In genomic region chr3:141014262-141014547, GRCm38 (mm10) we compare ENCODE assay signal across 25 mouse cellular contexts.
"Had no signal": no experiment of that assay in that cellular context is flagged by ENCODE, and none has a peak within 500 bp of the region (broad histone marks: within the 10 kb centered on the region; RNA-seq: fewer than 3 reads in every experiment).

No protein-coding gene starts in this region.

- H3K4me2 ChIP-seq: heart, embryonic 11.5 days; heart, embryonic 13.5 days; heart, embryonic 15.5 days; hindbrain, embryonic 13.5 days; hindbrain, embryonic 15.5 days; limb, embryonic 13.5 days; limb, embryonic 15.5 days; liver, embryonic 12.5 days had no signal

- DNase-seq: gastrocnemius, postnatal 14 days; gastrocnemius, postnatal 36 days; heart, adult 11 months; heart, adult 2 months; heart, postnatal 14 days; heart, postnatal 36 days; kidney, adult 2 months; kidney, adult 9 months; kidney, postnatal 14 days; kidney, postnatal 36 days; layer of hippocampus, adult 9-11 months; layer of hippocampus, postnatal 36 days; left cerebral cortex, postnatal 4 days; lung, adult 18-20 months had no signal

- H3K9ac ChIP-seq: heart, embryonic 13.5 days; heart, embryonic 15.5 days; hindbrain, embryonic 13.5 days; hindbrain, embryonic 15.5 days; limb, embryonic 13.5 days; limb, embryonic 15.5 days; liver, embryonic 12.5 days; liver, embryonic 14.5 days had no signal

- H3K9me3 ChIP-seq: heart, embryonic 13.5 days; heart, embryonic 15.5 days; hindbrain, embryonic 13.5 days; hindbrain, embryonic 15.5 days; limb, embryonic 13.5 days; limb, embryonic 15.5 days; liver, embryonic 12.5 days had no signal

- H3K27me3 ChIP-seq: heart, embryonic 13.5 days; heart, embryonic 15.5 days; hindbrain, embryonic 13.5 days; hindbrain, embryonic 15.5 days; limb, embryonic 13.5 days; limb, embryonic 15.5 days; liver, embryonic 12.5 days had no signal

- H3K27ac ChIP-seq: heart, adult 2 months; heart, embryonic 13.5 days; heart, embryonic 15.5 days; hindbrain, embryonic 13.5 days; hindbrain, embryonic 15.5 days; hindbrain, postnatal 0 days; limb, embryonic 13.5 days; limb, embryonic 15.5 days; liver, embryonic 12.5 days; liver, embryonic 14.5 days had no signal

- ATAC-seq: hindbrain, postnatal 0 days; intestine, embryonic 16.5 days; liver, embryonic 12.5 days had no signal

- H3K4me1 ChIP-seq: heart, embryonic 13.5 days; heart, embryonic 15.5 days; hindbrain, embryonic 13.5 days; hindbrain, embryonic 15.5 days; limb, embryonic 13.5 days; limb, embryonic 15.5 days; liver, embryonic 12.5 days had no signal

- H3K36me3 ChIP-seq: heart, embryonic 13.5 days; heart, embryonic 15.5 days; hindbrain, embryonic 13.5 days; hindbrain, embryonic 15.5 days; limb, embryonic 13.5 days; limb, embryonic 15.5 days; liver, embryonic 12.5 days had no signal

- H3K4me3 ChIP-seq: heart, adult 2 months; heart, embryonic 13.5 days; heart, embryonic 15.5 days; hindbrain, embryonic 13.5 days; hindbrain, embryonic 15.5 days; limb, embryonic 13.5 days; limb, embryonic 15.5 days; liver, embryonic 12.5 days had no signal
